Mouse (Mus musculus): ENCODE data around the gene Dync2h1. TPM values are rescaled to one million over a fixed set of nuclear protein-coding genes. Genes with fewer than 3 reads are reported as not detected.
"Not testable (repeated sequence)": the region's sequence is repeated elsewhere in the genome, so short reads cannot be mapped to it uniquely, and the experiment has no call there.

Dync2h1 gene
- total RNA-seq (2021) = 1 to 10 TPM; 1.5 to 2.2 TPM

DNA sequence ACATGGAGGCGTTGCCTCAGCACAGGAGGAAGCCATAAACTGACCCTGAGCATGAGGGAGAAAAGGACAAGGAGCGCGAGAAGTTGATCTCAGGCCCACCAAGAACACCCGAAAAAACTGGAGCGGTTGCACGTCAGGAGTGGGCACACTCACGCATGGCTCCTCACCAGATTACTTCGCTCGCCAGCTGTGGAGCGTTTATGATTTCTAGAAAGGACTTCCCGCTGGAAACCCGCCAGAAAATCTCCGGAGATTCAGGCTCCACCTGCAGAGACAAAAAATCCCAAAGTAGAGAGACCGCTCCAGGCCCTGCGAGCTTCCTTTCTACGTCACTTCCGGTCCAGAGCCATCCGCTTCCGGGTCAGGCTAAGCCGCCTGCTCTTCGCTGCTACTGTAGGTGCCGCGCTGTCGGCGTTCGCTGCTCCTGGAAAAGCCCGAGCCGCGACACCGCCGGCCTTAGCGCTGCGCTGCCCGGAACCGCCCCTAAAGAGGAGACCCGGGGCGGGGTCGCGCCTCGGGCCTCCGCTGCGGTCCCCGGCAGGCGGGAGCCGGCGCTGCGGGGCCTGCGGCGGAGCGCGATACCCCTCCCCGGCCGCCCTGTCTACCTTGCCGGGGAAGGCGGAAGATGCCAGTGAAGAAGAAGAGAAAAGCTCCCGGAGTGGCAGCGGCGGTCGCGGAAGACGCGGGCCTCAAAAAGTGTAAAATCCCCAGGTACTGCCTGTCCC is at the start of gene Dync2h1, which contains the start of gene Dcun1d5:
Gene Dync2h1, minus strand, starts transcription at position 275 of the 725 bp plus-strand sequence.
Gene Dcun1d5, plus strand, starts transcription at position 349 of the 725 bp plus-strand sequence.
- intact Hi-C loops (cut with DNase I) = no loop called here
- DNase-seq (ENCODE audit: low spot score) = peak; percentile 85

GRCm38 (mm10) chr9:7221460-7221859 is 37.2 kb upstream of the Dync2h1 start:
- intact Hi-C loops (cut with DNase I) = no loop called here
- DNase-seq (ENCODE audit: low spot score) = no peak

- no peak for DNase-seq (ENCODE audit: low spot score)
- intact Hi-C loops (cut with DNase I) = no loop called here
Observed at GRCm38 (mm10) chr9:7221024-7221423, 36.8 kb upstream of the Dync2h1 start.

GRCm38 (mm10) chr9:7216240-7216639 is 32.0 kb upstream of the Dync2h1 start:
- intact Hi-C loops (cut with DNase I) = loop anchor here (1.0 kb wide), 1 partner anchor 379 kb away; no protein-coding TSS in a partner anchor
- DNase-seq (ENCODE audit: low spot score) = no peak

- DNase-seq (ENCODE audit: low spot score); intact Hi-C loops (cut with DNase I): not testable (repeated sequence)
Observed at GRCm38 (mm10) chr9:7190694-7191093, 6.4 kb upstream of the Dync2h1 start.

- DNase-seq (ENCODE audit: low spot score) = peak; percentile 2
- intact Hi-C loops (cut with DNase I) = no loop called here
Observed at GRCm38 (mm10) chr9:7184897-7185291, 648 bp upstream of the Dync2h1 start.

- intact Hi-C loops (cut with DNase I) = no loop called here
- DNase-seq (ENCODE audit: low spot score) = peak; percentile 60
Observed at GRCm38 (mm10) chr9:7176618-7177610, 7.3 kb downstream of the Dync2h1 start.

DNA sequence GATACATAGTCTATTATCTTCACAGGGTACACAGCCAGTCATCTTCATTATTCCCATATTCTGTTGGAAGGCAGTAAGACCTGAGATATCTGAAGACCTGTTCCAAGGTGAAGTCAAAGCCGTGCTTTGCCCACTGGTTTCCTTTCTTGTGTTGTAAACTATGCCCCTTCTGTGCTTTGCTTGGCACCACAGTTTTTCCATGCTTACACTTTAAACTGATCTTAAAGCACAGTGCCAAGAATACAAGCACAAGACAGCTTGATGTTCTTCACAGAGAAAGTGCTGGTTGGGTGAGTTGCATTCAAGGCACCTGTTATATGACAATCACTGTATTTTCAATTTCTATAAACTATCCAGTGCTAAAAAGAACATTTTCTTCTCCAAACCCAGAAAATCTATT is 10.5 kb downstream of the Dync2h1 start:
- no peak for DNase-seq (ENCODE audit: low spot score)
- intact Hi-C loops (cut with DNase I) = no loop called here

DNA sequence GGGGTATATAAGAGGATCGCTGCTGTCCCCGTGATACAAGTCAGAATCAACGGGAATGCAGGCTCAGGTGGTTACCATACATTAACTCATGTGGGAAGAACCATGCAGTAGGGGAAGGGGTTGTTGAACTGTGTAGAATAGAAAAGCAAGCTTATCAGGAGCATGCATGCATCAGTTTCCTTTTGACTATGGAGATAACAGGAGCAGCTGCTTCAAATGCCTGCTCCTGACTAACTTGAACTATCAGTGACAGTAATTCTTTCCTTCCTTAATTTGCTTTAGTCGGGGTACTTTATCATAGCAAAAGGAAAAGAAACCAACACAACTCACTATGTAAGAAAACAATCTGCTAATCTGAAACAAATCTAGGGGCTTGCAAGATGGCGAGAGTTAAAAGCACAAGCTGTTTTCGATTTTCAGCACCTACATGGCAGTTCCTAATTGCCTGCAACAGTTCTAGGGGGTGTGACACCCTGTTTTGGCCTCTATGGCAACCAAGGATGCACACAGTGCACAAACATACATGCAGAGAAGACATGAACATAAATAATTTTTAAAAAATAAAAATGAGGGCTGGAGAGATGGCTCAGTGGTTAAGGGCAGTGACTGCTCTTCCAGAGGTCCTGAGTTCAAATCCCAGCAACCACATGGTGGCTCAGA is 16.8 kb downstream of the Dync2h1 start:
- intact Hi-C loops (cut with DNase I) = no loop called here

DNA sequence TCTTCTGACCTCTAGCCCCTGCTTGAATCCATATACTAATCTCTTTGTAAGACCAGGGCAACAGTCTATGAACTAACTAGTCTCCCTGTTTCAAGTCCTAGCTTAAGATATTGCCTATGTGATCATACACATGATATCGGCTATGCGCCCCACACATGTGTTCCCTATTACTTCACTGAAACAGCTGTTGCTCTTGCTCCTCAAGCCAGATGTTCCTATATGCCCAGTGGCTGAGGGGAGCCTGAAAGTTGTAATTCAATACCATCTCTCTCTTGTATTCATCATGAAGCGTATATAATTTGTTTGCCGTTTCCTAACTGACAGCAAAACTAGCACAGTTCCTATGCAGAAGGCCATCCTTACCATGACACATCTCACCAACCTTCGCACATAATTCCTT is 23.6 kb downstream of the Dync2h1 start:
- intact Hi-C loops (cut with DNase I) = no loop called here

More for the DNA sequence above, 16.8 kb downstream of the Dync2h1 start:
- DNase-seq (ENCODE audit: low spot score) = no peak

DNA sequence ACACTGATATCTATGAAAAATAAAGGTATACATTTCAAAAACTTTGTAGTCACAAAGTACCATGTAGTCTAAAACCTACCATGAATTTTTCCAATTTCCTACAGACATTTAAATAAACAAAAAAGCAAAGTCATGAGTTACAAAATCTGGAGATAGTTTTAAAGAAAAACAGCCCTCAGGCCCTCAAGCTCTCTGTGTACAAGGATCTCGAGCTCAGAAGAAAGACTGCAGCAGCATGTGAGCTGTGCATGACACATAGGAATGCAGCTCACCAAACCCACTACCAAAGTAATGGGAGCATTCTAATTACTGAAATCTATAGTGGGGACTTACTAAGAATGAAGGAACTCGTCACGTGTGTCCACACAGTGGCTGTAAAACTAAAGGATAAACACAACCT is 24.5 kb downstream of the Dync2h1 start:
- intact Hi-C loops (cut with DNase I) = no loop called here

More for the DNA sequence above, 23.6 kb downstream of the Dync2h1 start:
- DNase-seq (ENCODE audit: low spot score) = no peak

DNA sequence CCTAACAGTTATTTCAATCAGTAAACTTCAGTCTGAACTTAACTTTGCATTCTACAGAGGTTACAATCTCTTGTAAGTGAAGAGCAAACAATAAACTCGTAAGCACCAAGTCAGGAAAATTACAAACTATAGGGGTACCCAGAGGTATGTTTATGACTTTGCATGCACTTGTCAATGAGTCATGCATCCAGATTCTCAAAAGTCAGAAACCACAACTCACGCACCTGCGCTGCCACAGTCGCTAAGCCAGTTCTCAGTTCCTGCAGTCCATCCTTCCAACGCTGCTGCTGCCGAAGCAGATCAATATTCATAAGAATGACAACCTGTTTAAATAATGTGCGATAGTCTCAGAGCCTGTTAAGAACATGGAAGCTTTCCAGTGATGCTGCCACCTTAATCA is 25.6 kb downstream of the Dync2h1 start:
- intact Hi-C loops (cut with DNase I) = no loop called here
- DNase-seq (ENCODE audit: low spot score) = no peak

More for the DNA sequence above, 24.5 kb downstream of the Dync2h1 start:
- no peak for DNase-seq (ENCODE audit: low spot score)

DNA sequence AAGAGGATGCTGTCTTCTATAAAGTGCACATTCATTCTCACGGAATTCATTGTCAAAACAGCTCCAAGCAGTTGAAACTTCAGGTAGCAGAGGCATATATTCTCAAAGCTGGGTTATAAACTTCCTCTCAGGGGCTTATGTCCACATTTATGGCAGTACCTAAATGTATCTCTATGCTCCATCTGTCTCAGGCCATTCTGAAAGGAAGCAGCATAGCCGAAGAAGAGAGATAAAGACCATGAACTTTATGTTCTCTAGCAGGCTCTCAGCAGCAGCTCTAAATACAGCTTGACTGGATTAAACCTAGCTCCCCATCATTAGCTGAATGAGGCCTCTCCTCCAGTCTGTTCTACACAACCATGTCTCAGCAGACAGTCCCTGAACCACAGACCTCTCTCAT is 29.9 kb downstream of the Dync2h1 start:
- intact Hi-C loops (cut with DNase I) = no loop called here
- no peak for DNase-seq (ENCODE audit: low spot score)

- intact Hi-C loops (cut with DNase I) = no loop called here
- DNase-seq (ENCODE audit: low spot score) = no peak
Observed at GRCm38 (mm10) chr9:7122863-7123262, 61.4 kb downstream of the Dync2h1 start.

GRCm38 (mm10) chr9:7110166-7110565 is 74.1 kb downstream of the Dync2h1 start:
- intact Hi-C loops (cut with DNase I) = no loop called here
- DNase-seq (ENCODE audit: low spot score) = no peak

DNA sequence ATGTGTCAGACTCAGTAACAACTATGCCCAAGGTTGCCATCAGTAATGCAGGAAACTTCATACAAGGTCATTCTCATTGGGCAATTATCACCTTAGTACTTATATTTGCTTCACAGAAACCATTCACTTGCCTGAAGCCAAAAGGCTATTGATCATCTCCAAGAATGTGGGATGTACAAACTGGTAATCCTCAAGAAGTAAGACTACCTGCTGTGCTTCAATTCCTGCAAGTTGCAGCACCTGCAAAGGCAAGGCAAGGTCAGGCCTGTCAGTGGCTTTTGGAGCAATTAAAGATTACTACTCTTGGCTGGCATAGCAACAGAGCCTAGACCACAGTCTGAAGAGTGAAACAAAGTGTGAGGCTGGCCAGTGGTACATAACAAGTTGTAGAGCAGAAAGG is 82.9 kb downstream of the Dync2h1 start:
- DNase-seq (ENCODE audit: low spot score) = no peak
- intact Hi-C loops (cut with DNase I) = no loop called here

GRCm38 (mm10) chr9:7074625-7075024 is 109.6 kb downstream of the Dync2h1 start:
- intact Hi-C loops (cut with DNase I) = no loop called here
- DNase-seq (ENCODE audit: low spot score) = no peak

- no peak for DNase-seq (ENCODE audit: low spot score)
- intact Hi-C loops (cut with DNase I) = no loop called here
Observed at GRCm38 (mm10) chr9:7070846-7071245, 113.4 kb downstream of the Dync2h1 start.

- intact Hi-C loops (cut with DNase I) = loop anchor here (5.0 kb wide), 1 partner anchor 547 kb away; no protein-coding TSS in a partner anchor
- DNase-seq (ENCODE audit: low spot score) = no peak
Observed at GRCm38 (mm10) chr9:7050588-7050987, 133.7 kb downstream of the Dync2h1 start.

DNA sequence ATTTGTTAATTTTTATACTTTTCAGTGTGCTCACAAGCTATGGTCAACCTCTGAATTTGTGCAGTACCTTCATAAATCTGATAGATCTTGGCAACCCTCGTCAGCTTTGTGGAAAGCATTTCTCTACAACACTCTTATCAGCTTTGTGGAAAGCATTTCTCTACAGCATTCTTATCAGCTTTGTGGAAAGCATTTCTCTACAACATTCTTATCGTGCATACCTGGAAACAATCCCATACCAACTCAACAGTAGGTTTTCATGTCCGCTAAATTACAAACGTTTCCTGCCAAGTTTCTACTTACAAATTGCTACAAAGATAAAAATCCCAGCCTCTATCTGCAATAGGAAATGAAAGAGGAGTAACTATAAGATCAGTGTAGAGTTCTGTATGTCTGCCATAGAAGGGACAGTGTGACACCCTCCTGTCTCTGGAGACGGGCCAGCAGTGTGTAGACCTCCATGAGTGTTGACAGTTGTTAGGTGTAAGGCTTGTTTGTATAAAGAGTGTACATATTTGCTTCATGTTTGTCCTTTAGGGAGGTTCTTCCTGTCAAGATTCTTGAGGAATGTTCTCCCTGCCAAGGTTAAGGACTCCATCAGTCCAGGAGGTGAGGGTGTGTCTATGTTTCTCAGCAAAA is 141.5 kb downstream of the Dync2h1 start:
- DNase-seq (ENCODE audit: low spot score) = no peak
- intact Hi-C loops (cut with DNase I) = no loop called here
